Mouse (Mus musculus) kidney, adult 9 months (tissue): ENCODE data around the gene Frmd4b.
"Not testable (repeated sequence)": the region's sequence is repeated elsewhere in the genome, so short reads cannot be mapped to it uniquely, and the experiment has no call there.

Source experiments
- DNase-seq: peaks from one replicate; pipeline ENCODE4 v3.0.0; 2022

Gene Frmd4b

DNA sequence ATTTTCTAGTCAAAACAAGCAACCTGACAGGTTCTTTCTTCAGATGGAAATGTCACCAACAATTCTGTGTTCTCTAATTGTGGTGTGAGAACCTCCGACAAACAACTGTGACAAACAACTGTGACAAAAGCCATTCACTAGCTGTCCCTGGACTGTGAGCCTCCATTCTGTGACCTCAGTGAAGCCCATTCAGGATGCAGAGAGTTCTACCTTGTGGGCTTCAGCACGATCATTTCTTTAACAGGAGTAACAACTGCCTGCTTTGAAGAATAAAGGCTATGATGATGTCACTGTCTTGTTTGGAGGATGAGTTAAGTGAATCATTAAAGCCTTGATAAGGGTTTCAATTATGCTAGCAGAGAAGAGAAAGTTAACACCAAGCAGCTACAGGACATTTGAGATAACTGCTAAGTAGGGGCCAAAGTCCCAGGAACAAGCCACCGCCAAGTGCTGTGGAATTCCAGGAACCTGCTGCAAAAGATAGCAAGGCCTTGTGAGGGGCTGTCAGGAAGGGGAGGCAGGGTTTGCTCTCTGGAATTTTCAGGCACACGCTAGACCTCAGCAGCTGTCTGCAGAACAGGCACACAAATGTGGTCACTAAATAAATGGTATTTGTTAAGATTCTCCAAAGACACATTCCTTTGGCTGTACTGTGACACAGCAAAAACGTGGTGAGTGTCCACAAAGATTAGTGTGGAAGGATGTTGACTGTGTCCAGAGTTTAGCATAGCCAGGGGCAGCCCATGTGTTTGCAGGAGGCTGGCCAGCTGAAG, 207.7 kb downstream of the Frmd4b start:
- DNase-seq = peak; percentile 38

DNA sequence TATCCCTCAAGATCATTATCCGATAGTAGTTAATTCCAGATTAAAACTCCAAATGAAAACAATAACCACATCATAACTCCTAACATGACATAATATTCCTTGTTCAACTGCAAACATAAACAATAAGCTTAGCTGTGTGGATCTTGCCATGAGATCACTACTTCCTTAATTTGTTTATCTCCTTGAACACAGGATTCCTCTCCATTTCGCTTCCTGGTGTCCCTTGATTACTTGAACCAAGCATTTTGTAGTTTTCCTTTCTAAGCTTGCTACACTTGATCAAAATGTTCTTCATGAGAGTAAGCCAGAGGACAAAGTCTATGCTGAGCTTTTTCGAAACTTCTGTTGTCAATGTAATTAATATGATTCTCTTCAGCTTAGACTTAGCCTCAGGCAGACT, 209.4 kb downstream of the Frmd4b start:
- DNase-seq = no peak

DNA sequence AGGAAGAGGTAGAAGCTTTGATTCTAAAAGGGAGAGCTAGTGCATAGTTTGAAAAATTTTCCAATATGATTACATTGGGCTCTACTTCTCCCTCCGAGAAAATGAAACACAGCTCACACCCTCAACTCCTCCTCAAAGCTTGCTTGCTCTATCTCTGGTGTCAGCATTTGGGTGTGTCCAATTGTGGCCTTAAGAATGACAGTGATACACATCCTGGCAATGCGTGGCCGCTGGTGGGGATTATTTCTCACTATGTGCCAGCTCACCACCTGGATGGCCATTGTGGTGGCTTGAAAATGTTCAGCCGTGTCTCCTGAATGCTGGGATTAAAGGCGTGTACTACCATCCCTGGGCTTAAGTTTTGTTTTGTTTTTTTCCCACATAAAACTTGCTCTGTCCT, 209.9 kb downstream of the Frmd4b start:
- no peak for DNase-seq

DNA sequence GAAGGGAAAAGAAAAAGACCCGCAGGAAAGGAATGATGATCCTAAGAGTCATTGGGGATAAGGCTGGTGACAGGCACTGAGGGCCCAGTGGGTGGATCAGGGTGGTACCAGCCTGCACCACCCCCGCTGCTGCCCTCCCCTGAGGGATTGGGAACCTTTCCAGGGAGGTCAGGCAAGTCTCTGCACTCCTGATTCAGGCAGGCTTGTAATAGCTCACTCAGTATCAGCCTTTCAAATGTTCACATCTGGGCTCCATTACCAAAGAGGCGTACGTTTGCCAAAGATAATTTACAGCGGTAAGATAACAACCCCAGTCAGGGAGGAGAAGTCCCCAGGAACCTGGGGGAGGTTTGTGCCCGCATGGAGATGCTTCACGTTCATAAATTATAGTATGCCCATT, 212.0 kb downstream of the Frmd4b start:
- no peak for DNase-seq

DNA sequence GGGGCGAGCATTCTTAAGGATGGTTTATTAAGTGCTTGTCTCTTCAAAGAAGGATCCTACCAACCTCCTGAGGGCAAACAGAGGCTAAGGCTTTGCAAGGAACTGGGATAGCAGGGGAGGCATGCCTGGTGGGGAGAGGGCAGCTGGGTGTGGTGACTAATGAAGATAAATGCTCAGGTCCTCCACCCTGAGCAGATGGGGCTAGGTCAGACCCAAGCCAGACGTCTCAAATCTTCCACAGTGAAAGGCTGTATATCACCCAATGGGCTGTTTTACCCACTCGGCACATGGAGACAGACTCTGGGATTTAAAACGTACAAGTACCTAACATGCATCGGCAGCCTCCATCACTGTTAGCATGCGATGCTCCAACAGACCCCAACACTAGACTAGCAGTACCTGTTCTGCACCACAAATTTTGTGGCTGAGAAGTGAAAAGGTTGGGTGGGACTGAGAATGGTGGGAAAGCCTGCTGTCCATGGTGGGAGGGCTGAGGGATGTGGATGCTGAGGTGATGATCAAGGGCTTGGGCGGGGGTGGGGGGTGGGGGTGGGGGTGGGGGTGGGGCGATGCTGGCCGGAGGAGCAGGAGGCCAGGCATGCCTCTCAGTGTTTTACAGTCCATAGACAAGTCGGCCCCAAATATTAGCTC, 214.4 kb downstream of the Frmd4b start:
- no peak for DNase-seq

DNA sequence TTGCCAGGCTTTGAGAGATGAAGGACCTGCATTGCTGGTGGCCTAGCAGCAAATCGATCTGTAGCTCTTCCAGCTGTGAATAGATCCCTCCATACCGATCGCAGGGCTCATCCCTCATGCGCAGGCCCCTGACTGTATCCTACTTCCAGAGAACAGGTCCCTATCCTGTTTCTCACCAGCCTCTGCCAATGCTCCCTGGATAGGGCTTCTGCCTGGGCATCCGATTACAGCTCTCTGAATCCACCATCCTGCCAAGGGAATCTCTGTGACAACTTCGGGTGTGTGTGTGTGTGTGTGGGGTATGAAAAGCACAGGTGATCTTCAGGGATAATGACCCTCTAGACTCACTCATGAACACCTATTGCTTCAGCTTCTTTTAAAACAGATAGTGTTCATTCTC, 216.9 kb downstream of the Frmd4b start:
- DNase-seq = no peak

DNA sequence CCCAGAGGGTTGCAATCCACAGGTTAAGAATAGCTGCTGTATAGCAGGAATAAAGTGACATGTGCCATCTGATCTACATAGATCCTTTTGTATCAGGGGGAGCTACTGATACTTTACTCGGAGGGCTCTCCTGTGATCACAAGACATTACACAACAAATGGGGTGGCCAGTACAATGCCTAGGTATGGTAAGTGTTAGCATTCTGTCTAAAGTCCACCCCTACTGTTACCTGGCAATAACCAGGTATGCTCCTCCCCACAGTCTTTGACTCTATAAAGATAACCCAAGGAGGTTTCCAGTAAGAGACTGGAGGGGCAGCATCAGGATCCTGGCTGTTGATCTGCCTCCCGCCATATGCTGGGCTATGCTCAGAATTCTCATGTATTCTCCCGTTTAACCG, 219.4 kb downstream of the Frmd4b start:
- no peak for DNase-seq

DNA sequence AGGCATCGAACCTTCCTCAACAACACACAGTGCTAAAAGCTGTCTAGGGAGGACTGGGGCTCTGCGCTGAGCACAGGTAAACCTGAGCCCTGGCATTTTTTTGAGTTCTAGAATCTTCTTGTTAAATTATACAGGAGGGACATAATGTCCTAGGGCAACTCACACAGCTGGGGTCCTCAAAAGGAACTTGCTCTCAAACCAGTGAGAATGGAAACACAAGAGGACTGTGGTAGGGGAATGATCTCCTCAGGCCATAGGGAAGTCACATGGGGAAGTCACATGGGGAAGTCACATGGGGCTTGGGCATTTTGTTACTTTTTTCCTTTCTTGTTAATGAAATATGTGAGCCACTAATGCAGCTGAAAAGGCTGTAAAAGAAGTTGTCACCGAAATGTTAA, 220.4 kb downstream of the Frmd4b start:
- DNase-seq = no peak

DNA sequence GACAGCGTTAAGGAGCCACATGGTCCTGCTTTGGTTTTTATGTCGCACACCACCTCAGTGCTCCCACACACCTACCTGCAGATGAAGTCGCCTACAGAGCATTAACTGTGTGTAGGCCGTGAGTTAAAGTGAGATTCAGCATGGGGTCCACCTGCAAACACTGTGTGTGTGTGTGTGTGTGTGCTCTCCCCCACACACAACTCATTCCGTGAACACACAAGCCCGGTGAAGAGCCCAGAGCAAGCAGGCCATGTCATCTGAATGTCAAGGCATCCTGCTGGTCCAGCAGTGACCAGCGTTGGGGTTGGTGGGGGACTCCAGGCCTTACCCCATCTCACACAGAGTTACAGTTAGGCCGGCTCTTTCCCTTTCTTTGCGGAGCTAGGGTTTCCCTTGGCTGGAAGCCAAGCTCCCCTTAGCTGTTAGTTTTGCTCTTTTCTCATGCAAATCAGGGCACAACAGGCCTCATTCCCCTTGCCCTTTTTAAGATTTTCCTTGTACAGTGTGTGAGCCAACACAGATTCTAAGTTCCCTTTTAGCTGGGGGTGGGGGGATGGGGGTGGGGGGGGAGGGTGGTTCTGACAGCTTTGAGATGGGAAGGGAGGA, 220.9 kb downstream of the Frmd4b start:
- no peak for DNase-seq

DNA sequence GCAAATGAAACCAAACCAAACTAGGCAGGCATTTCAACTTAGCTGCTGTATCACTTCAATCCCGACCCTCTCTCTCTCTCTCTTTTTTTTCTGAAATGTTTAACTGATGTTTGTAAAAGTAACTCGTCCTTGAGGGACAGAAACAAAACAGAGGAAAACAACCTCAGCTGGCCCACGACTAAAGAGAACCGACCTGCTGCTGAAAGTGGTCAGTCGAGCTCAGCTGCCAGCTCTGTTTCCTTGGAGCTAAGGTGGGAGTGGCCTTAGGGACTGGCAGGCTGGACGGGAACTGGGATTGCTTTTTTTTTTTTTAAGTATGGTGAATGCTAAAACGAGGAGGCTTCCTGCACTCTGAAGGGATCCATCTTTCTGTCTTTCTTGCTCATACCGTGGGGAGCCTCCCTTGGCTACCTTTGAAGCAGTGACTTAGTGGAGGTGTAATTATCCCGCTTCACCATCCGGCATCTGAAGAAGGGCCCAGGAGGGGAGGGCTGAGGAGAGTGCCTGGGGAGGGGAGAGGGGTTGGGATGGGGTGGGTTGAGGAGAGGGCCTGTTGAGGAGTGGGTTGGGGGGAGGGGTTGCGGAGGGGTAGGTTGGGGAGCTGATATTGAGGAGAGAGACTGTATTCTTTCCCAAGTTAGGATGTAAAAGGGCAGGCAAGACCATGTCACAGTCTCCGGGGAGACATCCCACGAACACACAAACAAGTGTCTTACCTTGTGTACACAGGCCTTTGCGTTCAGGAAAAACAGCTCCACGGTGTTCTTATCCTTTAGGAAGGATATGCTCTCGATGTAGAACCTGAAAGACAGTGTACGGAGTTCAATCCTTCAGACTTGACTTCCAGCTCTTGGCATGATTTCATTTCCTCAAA, 221.6 kb downstream of the Frmd4b start:
- DNase-seq = peak; percentile 49

DNA sequence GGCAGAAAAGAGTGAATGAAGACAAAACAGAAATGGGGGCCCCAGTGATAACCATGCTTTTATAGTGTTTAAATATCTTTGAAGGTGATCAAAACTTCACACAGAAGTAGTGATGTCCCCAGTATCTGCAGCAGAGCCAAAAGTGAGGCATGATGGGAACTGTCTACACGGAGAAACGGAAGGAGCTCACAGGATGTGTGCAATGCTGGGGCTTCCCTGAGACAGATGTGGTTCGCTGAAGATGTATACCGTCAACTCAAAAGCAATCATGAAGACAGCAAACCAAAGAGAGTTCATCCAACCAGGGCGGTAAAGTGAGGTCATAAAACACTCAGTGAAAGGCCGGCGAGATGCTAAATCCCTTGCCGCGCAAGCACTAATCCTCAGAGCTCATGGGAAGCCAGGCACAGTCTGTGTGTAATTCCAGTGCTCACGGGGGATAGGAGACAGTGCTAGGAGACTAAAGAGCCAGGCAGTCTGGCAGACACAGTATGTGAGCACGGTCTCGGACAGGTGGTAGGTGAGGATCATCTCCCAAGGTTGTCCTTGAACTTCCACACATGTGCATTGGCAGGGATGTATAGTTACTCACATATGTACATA, 222.8 kb downstream of the Frmd4b start:
- DNase-seq = no peak

DNA sequence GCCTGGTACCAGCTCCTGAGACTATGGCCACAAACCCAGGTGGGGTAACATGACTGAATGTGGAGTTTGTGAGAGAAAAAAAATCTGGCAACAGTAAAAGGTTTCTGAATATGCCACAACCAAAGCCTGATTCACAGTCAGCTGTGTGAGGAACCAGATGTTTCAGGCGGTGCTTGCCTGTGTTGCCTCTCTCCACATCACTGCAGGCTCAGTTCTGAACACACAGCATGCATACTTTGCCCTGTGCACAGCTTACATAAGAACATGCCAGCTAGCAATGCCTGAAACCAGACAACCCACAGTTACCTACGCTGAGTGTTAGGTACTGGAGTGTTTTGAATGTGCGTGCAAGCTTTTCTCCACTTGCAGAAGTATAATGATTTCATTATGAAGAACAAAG, 224.4 kb downstream of the Frmd4b start:
- no peak for DNase-seq

DNA sequence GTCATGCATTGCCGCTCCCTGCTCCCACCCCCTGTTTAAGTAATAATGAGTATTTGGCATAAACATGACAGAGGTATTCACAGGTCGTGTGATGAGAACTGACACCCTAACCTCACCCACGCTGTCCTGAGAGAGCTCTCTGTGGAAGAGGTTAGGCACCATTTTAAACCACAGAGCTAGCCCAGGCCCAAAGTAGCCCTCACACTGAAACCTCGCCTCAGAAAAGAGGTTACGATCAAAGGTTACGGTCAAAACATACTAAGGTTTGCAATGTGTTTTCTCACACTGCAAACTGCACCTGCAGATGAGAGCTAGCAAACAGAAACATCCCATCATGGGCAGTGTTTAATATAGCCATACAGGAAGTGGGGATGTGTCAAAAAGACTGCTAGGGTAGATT, 230.0 kb downstream of the Frmd4b start:
- DNase-seq = no peak

DNA sequence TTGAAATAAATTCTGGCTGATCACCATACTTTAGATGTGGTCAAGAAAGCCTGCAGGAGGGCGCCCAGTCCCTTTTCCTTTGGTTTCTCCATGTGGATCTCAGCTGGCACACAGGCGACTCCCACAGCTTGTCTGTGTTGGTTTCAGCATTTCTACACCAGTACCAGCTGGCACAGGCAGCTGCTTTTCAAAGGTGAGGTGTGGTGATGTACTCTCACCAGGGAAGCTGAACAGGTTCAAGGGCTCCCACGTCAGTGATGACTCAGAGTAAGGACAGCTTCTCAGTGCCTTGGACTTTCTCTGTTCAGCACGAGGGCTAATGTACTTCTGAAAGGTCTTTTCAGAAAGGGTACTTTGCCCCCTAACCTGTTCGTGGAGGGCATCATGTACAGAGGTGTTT, 232.4 kb downstream of the Frmd4b start:
- DNase-seq = no peak

DNA sequence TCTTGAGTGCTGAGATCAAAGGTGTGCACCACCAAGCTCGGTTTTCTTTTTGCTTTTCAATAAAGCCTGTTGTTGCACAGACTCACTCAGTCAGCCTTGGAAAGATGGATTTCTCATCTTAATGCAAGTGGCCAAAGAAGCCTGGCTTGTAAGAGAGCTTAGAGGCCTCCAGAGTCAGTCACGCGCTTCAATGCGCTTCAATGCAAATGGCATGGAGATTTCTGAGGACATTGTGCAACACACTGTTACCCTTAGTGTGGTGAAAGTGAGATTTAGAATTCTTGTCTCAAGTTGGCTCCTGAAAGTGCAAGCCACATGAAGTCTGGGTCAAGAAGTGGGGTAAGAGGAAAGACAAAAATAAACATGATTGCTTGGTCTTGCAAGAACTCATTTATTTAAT, 236.1 kb downstream of the Frmd4b start:
- DNase-seq = no peak

DNA sequence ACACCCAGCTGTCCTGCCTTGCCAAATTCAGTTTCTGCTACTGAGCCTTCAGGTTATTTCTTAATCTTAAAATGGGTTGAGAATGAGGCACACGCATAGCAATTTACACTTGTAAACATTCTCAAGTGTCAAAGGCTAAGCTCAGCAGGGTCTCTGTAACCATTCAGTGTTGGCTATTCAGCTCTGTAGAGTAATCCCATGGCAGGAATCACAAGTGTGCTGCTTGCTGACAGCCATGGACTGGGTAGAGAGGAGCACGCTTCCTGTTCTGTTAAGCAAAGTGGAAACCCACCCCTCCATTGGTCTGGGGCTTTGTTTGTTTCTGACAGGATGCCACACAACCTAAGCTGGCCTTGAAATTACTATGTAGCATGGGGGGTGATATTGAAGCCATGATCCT, 246.4 kb downstream of the Frmd4b start:
- DNase-seq = no peak

DNA sequence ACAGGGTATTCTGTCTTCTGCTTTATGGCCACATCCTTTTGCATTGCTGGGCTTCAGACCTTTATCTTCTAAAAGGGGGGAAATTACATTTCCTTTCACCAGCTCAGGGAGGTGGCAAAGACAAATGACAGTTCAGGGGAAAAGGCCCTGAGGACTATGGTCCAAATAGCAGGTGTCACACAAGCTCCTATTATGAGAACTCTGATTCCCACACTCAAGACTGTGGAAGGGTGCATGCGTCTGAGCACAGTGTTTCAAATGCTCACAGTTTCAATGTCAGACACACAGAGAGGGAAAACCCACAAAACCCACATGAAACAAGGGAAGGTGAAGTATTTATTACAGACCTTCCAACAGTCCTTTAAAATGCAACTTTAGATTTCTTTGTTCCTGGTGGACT, 246.9 kb downstream of the Frmd4b start:
- DNase-seq = no peak

DNA sequence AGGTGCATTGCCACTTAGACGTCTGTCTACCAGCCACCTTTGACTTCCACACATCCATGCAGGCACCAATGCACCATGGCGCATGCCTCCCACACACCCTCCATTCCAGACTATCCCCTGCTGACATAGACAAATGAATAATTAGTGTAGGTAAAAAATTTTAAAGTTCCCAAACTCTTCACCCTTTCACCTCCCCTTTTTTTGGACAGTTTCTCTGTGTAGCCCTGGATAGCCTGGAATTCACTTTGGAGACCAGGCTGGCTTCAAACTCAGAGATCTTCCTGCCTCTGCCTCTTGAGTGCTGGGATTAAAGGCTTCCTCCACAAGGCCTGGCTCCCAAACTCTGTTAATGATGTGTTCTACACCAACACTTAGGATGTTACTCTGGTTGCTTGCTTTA, 253.5 kb downstream of the Frmd4b start:
- DNase-seq = no peak

DNA sequence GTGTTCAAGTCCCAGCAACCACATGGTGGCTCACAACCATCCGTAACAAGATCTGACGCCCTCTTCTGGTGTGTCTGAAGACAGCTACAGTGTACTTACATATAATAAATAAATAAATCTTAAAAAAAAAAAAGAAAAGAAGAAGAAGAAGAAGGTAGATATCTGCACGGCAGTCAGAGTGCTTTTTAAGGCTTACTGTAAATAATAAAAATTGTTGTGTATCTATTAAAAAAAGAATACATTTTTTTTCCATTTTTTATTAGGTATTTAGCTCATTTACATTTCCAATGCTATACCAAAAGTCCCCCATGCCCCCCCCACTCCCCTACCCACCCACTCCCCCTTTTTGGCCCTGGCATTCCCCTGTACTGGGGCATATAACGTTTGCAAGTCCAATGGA, 259.7 kb downstream of the Frmd4b start:
- not testable (repeated sequence) for DNase-seq

DNA sequence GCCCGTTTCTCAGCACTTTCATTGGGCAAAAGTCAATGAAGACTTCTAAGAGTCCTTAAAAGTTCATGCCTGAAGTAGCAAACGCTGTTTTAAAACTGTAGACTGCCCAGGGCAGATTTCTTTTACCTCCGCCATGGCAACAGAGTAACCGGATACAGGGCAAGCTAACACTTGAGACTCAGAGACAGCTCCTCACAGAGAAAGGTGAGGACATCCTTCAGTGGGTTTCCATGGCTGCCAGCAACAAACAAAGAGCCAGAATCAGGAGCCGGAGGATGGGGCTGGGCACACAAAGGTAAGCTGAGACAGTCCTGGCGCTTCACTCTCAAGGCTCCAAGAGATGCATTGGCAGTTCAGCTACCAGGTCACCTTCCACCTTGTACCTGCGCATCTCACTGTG, 260.7 kb downstream of the Frmd4b start:
- DNase-seq = no peak

DNA sequence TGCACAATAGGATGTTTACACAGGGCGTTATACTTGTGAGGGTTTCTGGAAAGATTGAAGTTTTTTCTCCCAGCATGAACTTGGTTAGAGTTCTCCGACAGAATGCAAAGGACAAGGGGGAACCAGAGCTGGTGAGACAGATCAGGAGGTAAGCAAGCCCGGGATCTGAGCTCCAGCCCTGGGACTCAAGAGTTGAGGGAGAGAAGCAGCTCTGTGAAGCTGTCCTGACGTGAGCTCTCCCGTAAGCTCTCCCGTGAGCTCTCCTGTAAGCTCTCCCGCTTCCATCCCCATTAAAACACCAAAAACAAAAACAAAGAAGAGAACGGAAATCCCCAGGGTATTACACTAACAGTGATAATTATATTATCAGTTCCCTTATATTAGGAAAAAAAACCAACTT, 262.2 kb downstream of the Frmd4b start:
- DNase-seq = no peak

DNA sequence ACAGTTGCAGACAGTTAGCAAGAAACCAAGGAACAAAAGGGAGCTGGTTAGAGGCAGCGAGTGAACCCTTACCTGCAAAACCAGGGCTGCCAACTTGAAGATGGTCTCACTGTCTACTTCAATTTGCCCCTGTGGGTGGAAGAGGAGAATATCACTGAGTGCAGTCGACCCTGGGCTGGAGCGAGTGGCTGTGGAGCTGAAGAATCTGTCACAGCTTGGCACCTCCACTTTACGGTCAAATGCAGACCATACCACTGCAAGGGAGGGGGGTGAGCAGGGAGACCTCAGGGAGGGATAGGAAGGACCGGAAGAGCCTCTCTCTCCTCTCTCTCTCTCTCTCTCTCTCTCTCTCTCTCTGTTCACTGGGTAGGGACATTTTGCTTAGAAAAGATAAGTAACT, 263.4 kb downstream of the Frmd4b start:
- no peak for DNase-seq

DNA sequence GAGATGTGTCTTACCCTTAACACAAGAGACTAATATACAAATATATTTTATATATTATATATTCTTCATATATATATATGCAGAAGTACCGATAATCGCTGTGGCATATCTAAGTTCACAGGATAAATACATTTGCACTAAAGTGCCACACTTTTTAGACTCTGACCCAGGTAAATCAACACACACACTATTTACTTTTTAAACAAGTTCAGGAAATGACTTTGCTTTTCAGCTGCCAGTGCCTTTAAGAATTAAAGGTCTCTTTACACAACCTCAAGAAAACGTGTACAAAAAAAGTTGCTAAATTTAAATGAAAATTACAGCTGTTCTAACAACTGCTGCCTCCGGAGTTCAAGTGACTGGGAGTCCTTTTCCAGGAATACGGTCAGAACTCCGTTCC, 264.0 kb downstream of the Frmd4b start:
- no peak for DNase-seq
